Mouse (Mus musculus): Measurements from ENCODE around the gene Galnt9. TPM values are rescaled to one million over a fixed set of nuclear protein-coding genes. Genes with fewer than 3 reads are reported as not detected.

Galnt9 gene
- polyA plus RNA-seq, 1 experiment from 2014 or later: 14.1 TPM

- Histone ChIP-seq H3K4me2 (replicated peaks) (no peak overlapping the region), H3K4me3 (replicated peaks) (no peak overlapping the region), H3K27me3 (no peaks in the 10 kb centered on the region; the same call in 1 of the 2 replicates), H3K36me3 (no peaks in the 10 kb centered on the region), H3K9ac (replicated peaks) (no peak overlapping the region), H3K4me1 (replicated peaks) (peaks cover 9% of the 10 kb centered on the region; the same call in 1 of the 2 replicates), H3K9me3 (no peaks in the 10 kb centered on the region), H3K27ac (no peak overlapping the region)
- 94% methylated on average over 10 of the region's 10 CpGs for WGBS
- no peak for ATAC-seq
Measured at GRCm38 (mm10) chr5:110595341-110595740, 51.2 kb downstream of the Galnt9 start.

- Histone ChIP-seq H3K4me1 (replicated peaks) (peaks cover 9% of the 10 kb centered on the region; the same call in 1 of the 2 replicates), H3K4me3 (replicated peaks) (no peak overlapping the region), H3K27me3 (no peaks in the 10 kb centered on the region; the same call in 1 of the 2 replicates), H3K4me2 (replicated peaks) (no peak overlapping the region), H3K9me3 (no peaks in the 10 kb centered on the region), H3K9ac (replicated peaks) (no peak overlapping the region), H3K27ac (no peak overlapping the region), H3K36me3 (no peaks in the 10 kb centered on the region)
- no peak for ATAC-seq
- 89% methylated on average over 15 of the region's 15 CpGs for WGBS
Measured at GRCm38 (mm10) chr5:110596086-110596780, 52.1 kb downstream of the Galnt9 start.

GRCm38 (mm10) chr5:110597502-110597901 is 53.3 kb downstream of the Galnt9 start:
- Histone ChIP-seq H3K9ac (replicated peaks) (no peak overlapping the region), H3K4me1 (replicated peaks) (peaks cover 9% of the 10 kb centered on the region; the same call in 1 of the 2 replicates), H3K36me3 (no peaks in the 10 kb centered on the region), H3K27ac (no peak overlapping the region), H3K4me3 (replicated peaks) (no peak overlapping the region), H3K27me3 (no peaks in the 10 kb centered on the region; the same call in 1 of the 2 replicates), H3K4me2 (replicated peaks) (no peak overlapping the region), H3K9me3 (no peaks in the 10 kb centered on the region)
- ATAC-seq: no peak
- WGBS: 72% methylated on average over 2 of the region's 2 CpGs

GRCm38 (mm10) chr5:110598298-110599095 is 54.3 kb downstream of the Galnt9 start:
- no peaks in the 10 kb centered on the region; the same call in 1 of the 2 replicates for H3K36me3 ChIP-seq
- peaks cover 9% of the 10 kb centered on the region; the same call in 1 of the 2 replicates for H3K4me1 ChIP-seq (replicated peaks)
- 0 out of 2 replicates have a peak overlapping the region, but pooled peaks have one; percentile 2 for H3K27ac ChIP-seq
- ATAC-seq: no peak
- H3K9ac ChIP-seq (replicated peaks): no peak overlapping the region
- 34% methylated on average over 12 of the region's 12 CpGs for WGBS
- no peaks in the 10 kb centered on the region; the same call in 1 of the 2 replicates for H3K27me3 ChIP-seq
- H3K4me3 ChIP-seq (replicated peaks): no peak overlapping the region
- no peaks in the 10 kb centered on the region for H3K9me3 ChIP-seq
- H3K4me2 ChIP-seq (replicated peaks): no peak overlapping the region

GRCm38 (mm10) chr5:110603016-110603685 is 59.0 kb downstream of the Galnt9 start:
- 87% methylated on average over 7 of the region's 7 CpGs for WGBS

GRCm38 (mm10) chr5:110604311-110604710 is 60.2 kb downstream of the Galnt9 start:
- Histone ChIP-seq H3K4me3 (replicated peaks) (no peak overlapping the region), H3K36me3 (no peaks in the 10 kb centered on the region; the same call in 1 of the 2 replicates), H3K9ac (replicated peaks) (no peak overlapping the region), H3K27ac (no peak overlapping the region), H3K4me1 (replicated peaks) (0 out of 2 replicates have a peak, but pooled peaks cover 3% of the 10 kb centered on the region), H3K4me2 (replicated peaks) (no peak overlapping the region), H3K9me3 (no peaks in the 10 kb centered on the region), H3K27me3 (no peaks in the 10 kb centered on the region)
- no peak for ATAC-seq
- 93% methylated on average over 2 of the region's 2 CpGs for WGBS

More at GRCm38 (mm10) chr5:110603016-110603685, 59.0 kb downstream of the Galnt9 start:
- H3K27ac ChIP-seq: no peak overlapping the region
- peaks cover 6% of the 10 kb centered on the region; the same call in 1 of the 2 replicates for H3K4me1 ChIP-seq (replicated peaks)
- no peak overlapping the region for H3K9ac ChIP-seq (replicated peaks)
- H3K9me3 ChIP-seq: no peaks in the 10 kb centered on the region
- no peak overlapping the region for H3K4me2 ChIP-seq (replicated peaks)
- no peaks in the 10 kb centered on the region; the same call in 1 of the 2 replicates for H3K36me3 ChIP-seq
- no peak overlapping the region for H3K4me3 ChIP-seq (replicated peaks)
- no peak for ATAC-seq
- H3K27me3 ChIP-seq: no peaks in the 10 kb centered on the region

GRCm38 (mm10) chr5:110605531-110606221 is 61.5 kb downstream of the Galnt9 start:
- ATAC-seq: no peak
- Histone ChIP-seq H3K27me3 (no peaks in the 10 kb centered on the region), H3K9me3 (no peaks in the 10 kb centered on the region), H3K4me1 (replicated peaks) (0 out of 2 replicates have a peak, but pooled peaks cover 3% of the 10 kb centered on the region), H3K27ac (no peak overlapping the region), H3K36me3 (no peaks in the 10 kb centered on the region; the same call in 1 of the 2 replicates), H3K4me2 (replicated peaks) (no peak overlapping the region), H3K4me3 (replicated peaks) (no peak overlapping the region), H3K9ac (replicated peaks) (no peak overlapping the region)
- 56% methylated on average over 5 of the region's 5 CpGs for WGBS

GRCm38 (mm10) chr5:110607767-110608166 is 63.6 kb downstream of the Galnt9 start:
- 83% methylated on average over 3 of the region's 3 CpGs for WGBS
- ATAC-seq: no peak
- Histone ChIP-seq H3K27me3 (no peaks in the 10 kb centered on the region), H3K9ac (replicated peaks) (no peak overlapping the region), H3K4me1 (replicated peaks) (0 out of 2 replicates have a peak, but pooled peaks cover 3% of the 10 kb centered on the region), H3K9me3 (no peaks in the 10 kb centered on the region), H3K4me2 (replicated peaks) (no peak overlapping the region), H3K4me3 (replicated peaks) (no peak overlapping the region), H3K27ac (no peak overlapping the region), H3K36me3 (no peaks in the 10 kb centered on the region; the same call in 1 of the 2 replicates)

GRCm38 (mm10) chr5:110608336-110608735 is 64.2 kb downstream of the Galnt9 start:
- no peaks in the 10 kb centered on the region for H3K36me3 ChIP-seq
- ATAC-seq: no peak
- no peaks in the 10 kb centered on the region for H3K9me3 ChIP-seq
- 79% methylated on average over 6 of the region's 6 CpGs for WGBS
- H3K4me3 ChIP-seq (replicated peaks): no peak overlapping the region
- no peaks in the 10 kb centered on the region for H3K27me3 ChIP-seq
- no peak overlapping the region for H3K9ac ChIP-seq (replicated peaks)
- H3K27ac ChIP-seq: no peak overlapping the region
- H3K4me1 ChIP-seq (replicated peaks): 0 out of 2 replicates have a peak, but pooled peaks cover 3% of the 10 kb centered on the region
- H3K4me2 ChIP-seq (replicated peaks): no peak overlapping the region

GRCm38 (mm10) chr5:110608941-110609340 is 64.8 kb downstream of the Galnt9 start:
- H3K4me3 ChIP-seq (replicated peaks): no peak overlapping the region
- WGBS: 49% methylated on average over 8 of the region's 8 CpGs
- no peak overlapping the region for H3K4me2 ChIP-seq (replicated peaks)
- H3K9ac ChIP-seq (replicated peaks): no peak overlapping the region
- no peaks in the 10 kb centered on the region for H3K36me3 ChIP-seq
- H3K27ac ChIP-seq: no peak overlapping the region
- 0 out of 2 replicates have a peak, but pooled peaks cover 3% of the 10 kb centered on the region for H3K4me1 ChIP-seq (replicated peaks)
- H3K9me3 ChIP-seq: no peaks in the 10 kb centered on the region
- no peak for ATAC-seq
- no peaks in the 10 kb centered on the region for H3K27me3 ChIP-seq

GRCm38 (mm10) chr5:110609425-110609824 is 65.3 kb downstream of the Galnt9 start:
- H3K9ac ChIP-seq (replicated peaks): no peak overlapping the region

More at GRCm38 (mm10) chr5:110609425-110609824, 65.3 kb downstream of the Galnt9 start:
- no peaks in the 10 kb centered on the region for H3K9me3 ChIP-seq
- WGBS: 91% methylated on average over 3 of the region's 3 CpGs
- no peaks in the 10 kb centered on the region for H3K36me3 ChIP-seq
- H3K4me1 ChIP-seq (replicated peaks): 0 out of 2 replicates have a peak, but pooled peaks cover 3% of the 10 kb centered on the region
- no peak for ATAC-seq
- no peaks in the 10 kb centered on the region for H3K27me3 ChIP-seq
- no peak overlapping the region for H3K27ac ChIP-seq
- H3K4me2 ChIP-seq (replicated peaks): no peak overlapping the region
- no peak overlapping the region for H3K4me3 ChIP-seq (replicated peaks)

Measured in midbrain, embryonic 13.5 days (tissue).